Mouse (Mus musculus): Measurements from ENCODE around the gene Gria2. TPM values are rescaled to one million over a fixed set of nuclear protein-coding genes. Genes with fewer than 3 reads are reported as not detected.

The Gria2 gene
- polyA plus RNA-seq (2014; fragmentation: Illumina TruSeq; extraction: RNeasy Lipid Tissue Mini Kit (QIAGEN cat#74804); ENCODE audit: insufficient read depth, low read depth, low replicate concordance), result not detected

DNA sequence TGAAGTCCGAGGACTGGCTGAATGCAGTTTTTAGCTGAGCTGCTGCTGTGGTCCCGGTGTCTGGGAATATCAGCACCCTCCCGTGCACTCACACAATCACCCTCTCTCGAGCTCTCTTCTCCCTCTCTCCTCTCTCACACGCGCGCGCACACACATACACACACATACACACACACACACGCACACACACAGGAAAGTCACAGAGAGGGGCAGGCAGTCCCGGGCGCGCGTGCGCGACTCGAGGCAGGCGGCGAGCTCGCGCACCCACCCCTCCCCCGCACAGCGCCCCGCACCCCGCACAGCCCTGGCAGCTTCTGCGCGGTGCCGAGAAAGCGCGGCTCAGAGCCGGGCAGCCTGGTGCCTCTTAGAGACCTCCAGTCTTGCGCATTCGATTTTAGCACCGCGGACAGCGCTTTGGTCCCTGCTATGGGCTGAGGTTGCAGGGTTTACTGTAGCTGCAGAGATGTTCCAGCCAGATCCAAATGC is at the start of gene Gria2:
Gria2 (minus strand) TSS at position 240 of the 486 bp plus-strand sequence.

Other genes with a start within 250 kb of the Gria2 start
- gene Glrb, start 110.8 kb upstream of the Gria2 start, polyA plus RNA-seq (2014; fragmentation: Illumina TruSeq; extraction: RNeasy Lipid Tissue Mini Kit (QIAGEN cat#74804); ENCODE audit: insufficient read depth, low read depth, low replicate concordance), result 0.25 TPM
- gene Pdgfc, start 233.6 kb upstream of the Gria2 start, polyA plus RNA-seq (2014; fragmentation: Illumina TruSeq; extraction: RNeasy Lipid Tissue Mini Kit (QIAGEN cat#74804); ENCODE audit: insufficient read depth, low read depth, low replicate concordance), result 1.5 TPM